Mouse (Mus musculus) kidney, adult 2 months (tissue): ENCODE results near the gene Yrdc. TPM values are rescaled to one million over a fixed set of nuclear protein-coding genes. Genes with fewer than 3 reads are reported as not detected.

ENCODE experiments used
- DNase-seq: peaks from one replicate; pipeline ENCODE4 v3.0.0; 2021
- H3K27ac ChIP-seq: fragments of 200-500 bp; 2 replicates; pipeline ENCODE4 v1.5.1; 2012; ENCODE audit warnings: low read depth, low read length, control low read depth, inconsistent platforms; ENCODE audit not compliant: insufficient read depth
- H3K27me3 ChIP-seq: fragments of 200-500 bp; replicated peaks from 2 replicates; pipeline ENCODE4 v1.6.1; 2012; ENCODE audit warnings: mild to moderate bottlenecking, moderate library complexity, low read length, inconsistent platforms; ENCODE audit not compliant: control insufficient read depth, insufficient read depth
- H3K36me3 ChIP-seq: fragments of 200-500 bp; 2 replicates; pipeline ENCODE4 v1.6.1; 2012; ENCODE audit warnings: mild to moderate bottlenecking, moderate library complexity, low read length, inconsistent platforms; ENCODE audit not compliant: control insufficient read depth, insufficient read depth
- H3K4me1 ChIP-seq: fragments of 200-500 bp; 2 replicates; pipeline ENCODE4 v1.6.1; 2011; ENCODE audit warnings: low read length; ENCODE audit not compliant: control insufficient read depth, insufficient read depth
- H3K4me3 ChIP-seq: fragments of 200-500 bp; 2 replicates; pipeline ENCODE4 v1.5.1; 2011; ENCODE audit warnings: mild to moderate bottlenecking, low read depth, low read length, control low read depth; ENCODE audit not compliant: insufficient read depth
- CTCF ChIP-seq: fragments of 200-500 bp; conservative IDR thresholded peaks from 2 replicates; pipeline ENCODE4 v1.5.1; 2011; ENCODE audit warnings: low read depth, mild to moderate bottlenecking, control low read depth, low read length, moderate library complexity, mixed read lengths; ENCODE audit not compliant: insufficient read depth, insufficient read length
- POLR2A ChIP-seq: fragments of 200-500 bp; IDR thresholded peaks from one replicate; pipeline ENCODE4 v1.6.1; 2011; ENCODE audit warnings: low read depth, low read length, control low read depth
- WGBS: fragments of 180-500 bp; shearing (Covaris S2); methylation state at CpG from one replicate; pipeline ENCODE4 v1.1.7; 2018; 5-methylcytosine and 5-hydroxymethylcytosine counted together
- polyA plus RNA-seq: library from polyadenylated mRNA; depleted of rRNA; stranded (reverse); fragments of >200 nt; gene quantifications from 2 replicates; pipeline ENCODE4 v1.2.3, GENCODE M21; 2012

The Yrdc gene
- polyA plus RNA-seq, 1 experiment: 34.3 TPM

DNA sequence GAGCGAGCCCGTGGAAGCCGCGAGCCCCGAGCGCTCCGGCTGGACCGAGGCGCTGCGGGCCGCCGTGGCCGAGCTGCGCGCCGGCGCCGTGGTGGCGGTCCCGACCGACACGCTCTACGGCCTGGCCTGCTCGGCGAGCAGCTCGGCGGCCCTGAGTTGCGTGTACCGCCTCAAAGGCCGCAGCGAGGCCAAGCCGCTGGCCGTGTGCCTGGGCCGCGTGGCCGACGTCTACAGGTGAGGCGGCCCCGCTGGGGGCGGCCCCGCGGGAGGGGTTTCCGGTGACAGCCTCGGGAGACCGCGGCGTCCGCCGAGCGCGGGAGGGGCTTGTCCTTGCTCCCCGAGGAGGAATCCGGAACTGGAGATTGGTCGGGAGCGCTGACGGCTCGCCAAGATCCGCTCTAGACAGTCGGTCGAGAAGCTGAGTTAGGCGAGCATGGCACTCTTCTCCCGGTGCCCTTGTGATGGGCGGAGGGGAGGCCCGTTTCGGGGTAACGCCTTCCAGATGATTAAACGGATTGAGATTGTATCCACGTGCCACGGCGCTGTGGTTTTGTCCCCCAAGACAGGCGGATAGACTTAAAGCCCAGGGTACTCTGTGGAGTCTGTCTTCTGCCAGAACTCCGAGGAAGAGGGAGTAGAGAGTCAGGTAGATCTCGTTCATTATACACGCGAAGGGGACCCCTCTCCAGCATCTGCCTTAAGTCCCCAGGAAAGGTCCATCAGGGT is 617 bp downstream of the Yrdc start, which contains the start of gene 1110065P20Rik:
1110065P20Rik (minus strand) TSS at position 264 of the 726 bp plus-strand sequence.
- WGBS: under 1% methylated on average over 75 of the region's 75 CpGs
- DNase-seq: peak; percentile 90
- TF ChIP-seq CTCF (no peak), POLR2A (peak; percentile 9)
- Histone ChIP-seq H3K36me3 (0 out of 2 replicates have a peak, but pooled peaks cover 2% of the 10 kb centered on the region), H3K27me3 (no peaks in the 10 kb centered on the region), H3K4me1 (peaks cover 9% of the 10 kb centered on the region), H3K27ac (peak within 1 kb of the TSS; percentile 65), H3K4me3 (peak within 1 kb of the TSS; percentile 92)

DNA sequence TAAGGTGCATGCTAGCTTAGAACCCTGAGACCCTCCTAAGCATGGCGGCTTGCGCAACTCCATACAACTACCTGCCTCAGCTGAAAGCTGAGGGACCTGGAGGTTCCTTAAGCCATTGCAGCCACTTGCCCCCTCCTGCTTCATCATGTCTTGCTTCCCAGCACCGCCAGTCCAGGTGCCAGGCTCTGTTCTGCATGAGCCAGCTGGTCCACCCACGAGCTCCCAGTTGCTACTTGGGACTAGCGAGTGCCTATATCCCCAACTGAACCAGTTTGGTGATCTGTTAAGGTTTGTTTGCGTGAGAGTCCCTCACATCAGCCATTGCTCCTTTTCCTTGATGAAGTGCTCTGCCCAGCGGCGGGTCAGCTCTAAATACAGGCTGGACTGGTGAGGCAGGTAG is 5.8 kb downstream of the Yrdc start:
- DNase-seq: no peak
- no peak for TF ChIP-seq POLR2A
- no peak for TF ChIP-seq CTCF
- H3K27ac ChIP-seq: no peak overlapping the region

DNA sequence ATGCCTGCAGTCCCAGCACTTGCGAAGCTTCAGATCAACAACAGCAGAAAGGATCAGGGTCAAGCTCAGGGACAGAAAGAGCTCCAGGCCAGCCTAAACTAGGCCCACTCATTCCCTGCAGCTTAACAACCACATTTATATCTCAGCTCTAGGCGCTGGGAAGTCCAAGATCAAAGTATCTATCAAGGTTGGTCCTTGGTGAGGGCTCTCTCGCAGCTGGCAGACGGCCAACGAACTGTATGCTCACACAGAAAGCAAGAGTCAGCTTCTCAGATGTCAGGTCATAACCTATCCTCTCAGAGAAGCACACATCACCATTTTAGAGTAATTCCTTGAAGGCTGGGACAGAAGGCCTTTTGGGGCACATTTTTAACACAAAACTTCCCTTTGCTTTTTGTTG is 7.9 kb downstream of the Yrdc start:
- no peak for TF ChIP-seq POLR2A
- Histone ChIP-seq H3K36me3 (peaks cover 2% of the 10 kb centered on the region; the same call in 1 of the 2 replicates), H3K4me1 (no peaks in the 10 kb centered on the region), H3K27ac (no peak overlapping the region), H3K4me3 (no peak overlapping the region), H3K27me3 (no peaks in the 10 kb centered on the region; the same call in 1 of the 2 replicates)
- 40% methylated on average over 5 of the region's 5 CpGs for WGBS
- DNase-seq: peak; percentile 13

More for the DNA sequence above, 5.8 kb downstream of the Yrdc start:
- WGBS: 96% methylated on average over 8 of the region's 8 CpGs
- H3K4me1 ChIP-seq: peaks cover 6% of the 10 kb centered on the region
- H3K4me3 ChIP-seq: no peak overlapping the region
- no peaks in the 10 kb centered on the region for H3K27me3 ChIP-seq
- H3K36me3 ChIP-seq: peaks cover 2% of the 10 kb centered on the region; the same call in 1 of the 2 replicates

DNA sequence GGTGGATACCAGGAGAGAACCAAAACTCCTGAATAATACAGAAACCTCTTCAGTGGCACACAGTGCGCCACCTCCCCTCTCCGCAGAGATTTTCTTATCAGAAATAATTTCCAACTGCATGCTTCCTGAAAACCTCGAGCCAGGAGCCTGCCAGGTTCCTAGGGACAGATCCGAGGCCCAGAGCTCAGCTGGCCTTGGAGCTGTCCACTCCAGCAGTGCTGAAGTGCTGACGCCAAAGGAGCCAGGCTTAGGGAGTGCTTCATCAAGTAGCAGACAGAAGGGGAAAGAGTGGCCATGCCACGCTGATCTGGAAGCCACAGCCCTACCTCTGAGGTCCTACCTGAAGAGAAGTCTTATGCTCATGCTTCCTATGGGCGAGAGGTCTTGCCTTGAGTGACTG is 10.0 kb downstream of the Yrdc start:
- H3K4me1 ChIP-seq: no peaks in the 10 kb centered on the region
- H3K27me3 ChIP-seq: no peaks in the 10 kb centered on the region; the same call in 1 of the 2 replicates
- H3K27ac ChIP-seq: no peak overlapping the region
- TF ChIP-seq CTCF (no peak), POLR2A (no peak)
- DNase-seq: peak; percentile 67
- no peak overlapping the region for H3K4me3 ChIP-seq
- WGBS: 6% methylated on average over 7 of the region's 7 CpGs
- H3K36me3 ChIP-seq: no peaks in the 10 kb centered on the region; the same call in 1 of the 2 replicates

DNA sequence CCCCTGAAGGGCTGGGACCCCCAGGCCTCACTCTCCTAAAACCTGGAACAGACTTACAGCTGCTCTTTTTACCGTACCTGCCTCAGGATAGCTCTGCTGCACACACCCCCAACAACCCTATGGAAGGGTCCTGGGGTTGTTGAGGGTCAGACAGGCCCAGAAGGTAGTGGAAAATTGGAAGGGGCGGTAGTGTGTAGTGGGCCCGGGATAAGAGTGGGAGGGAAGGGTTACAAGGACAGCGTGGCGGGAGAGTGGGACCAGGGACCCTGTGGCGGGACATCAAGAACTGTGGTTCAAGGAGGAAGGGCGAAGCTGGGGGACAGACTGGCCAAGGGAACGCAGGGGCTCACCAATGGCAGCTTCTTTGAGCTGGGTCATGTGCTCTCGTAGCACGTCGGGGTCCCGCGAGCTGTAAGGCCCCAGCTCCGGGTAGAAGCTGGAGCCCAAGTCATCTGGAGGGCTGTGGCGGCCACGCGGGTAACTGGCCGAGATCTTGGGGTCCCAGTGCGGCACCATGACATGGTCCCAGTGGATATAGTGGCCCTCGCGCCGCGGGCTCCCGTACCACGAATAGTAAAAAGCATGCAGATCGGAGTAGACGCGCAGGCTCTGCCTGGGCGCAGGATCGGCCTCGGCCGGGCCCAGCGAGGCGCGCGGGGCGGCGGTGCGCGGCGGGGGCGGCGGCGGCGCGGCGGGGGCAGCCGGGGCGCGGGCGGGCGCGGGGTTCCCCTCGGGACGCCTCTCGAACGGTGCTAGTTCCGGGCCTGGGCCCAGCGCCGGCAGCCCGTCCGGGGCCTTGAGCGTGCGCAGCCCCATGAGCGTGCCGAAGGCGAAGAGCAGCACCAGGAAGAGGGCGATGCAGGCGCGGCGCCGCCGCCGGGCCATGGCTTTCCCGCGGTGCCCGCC is 11.1 kb downstream of the Yrdc start, which contains the start of gene Maneal:
Maneal (minus strand) TSS at position 889 of the 906 bp plus-strand sequence.
- Histone ChIP-seq H3K4me3 (peak within 1 kb of the TSS; percentile 29; the same call in 1 of the 2 replicates), H3K27me3 (no peaks in the 10 kb centered on the region; the same call in 1 of the 2 replicates), H3K4me1 (no peaks in the 10 kb centered on the region), H3K27ac (no peak within 1 kb of the TSS), H3K36me3 (no peaks in the 10 kb centered on the region; the same call in 1 of the 2 replicates)
- WGBS: 4% methylated on average over 76 of the region's 77 CpGs
- DNase-seq: no peak
- TF ChIP-seq POLR2A (no peak), CTCF (no peak)

DNA sequence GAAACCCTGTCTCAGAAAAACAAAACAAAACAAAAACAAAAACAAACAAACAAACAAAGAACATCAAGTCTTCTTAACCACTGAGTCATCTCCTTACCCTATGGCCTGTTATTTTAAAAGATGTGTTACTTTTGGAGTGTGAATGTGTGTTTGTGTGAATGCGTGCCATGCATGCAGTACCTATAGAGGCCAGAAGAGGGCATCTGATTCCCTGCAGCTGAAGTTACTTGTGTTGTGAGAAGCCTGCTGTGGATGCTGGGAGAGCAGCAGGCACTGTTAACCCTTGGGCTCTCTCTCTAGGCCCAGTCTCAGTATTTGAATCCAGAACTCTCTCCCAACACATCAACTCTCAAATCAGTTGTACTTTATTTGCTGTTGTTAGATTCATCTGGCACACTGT is 22.2 kb downstream of the Yrdc start:
- Histone ChIP-seq H3K27ac (no peak overlapping the region), H3K4me3 (no peak overlapping the region), H3K36me3 (no peaks in the 10 kb centered on the region), H3K27me3 (no peaks in the 10 kb centered on the region), H3K4me1 (no peaks in the 10 kb centered on the region)
- 94% methylated on average over 1 of the region's 1 CpGs for WGBS
- no peak for DNase-seq
- no peak for TF ChIP-seq POLR2A
- no peak for TF ChIP-seq CTCF
